Mouse (Mus musculus): ENCODE measurements around the gene Syn2. TPM values are rescaled to one million over a fixed set of nuclear protein-coding genes. Genes with fewer than 3 reads are reported as not detected.

The Syn2 gene
- polyA plus RNA-seq, 1 experiment: 3.0 TPM

GRCm38 (mm10) chr6:115330964-115331363, 196.3 kb downstream of the Syn2 start:
- DNase-seq (ENCODE audit: low read depth, low spot score): no peak

Other genes starting within 250 kb of the Syn2 start
- 35.4 and 47.8 TPM in 2 replicates for gene Vgll4, start 164.9 kb upstream of the Syn2 start, polyA plus RNA-seq (2012; rRNA removed)
- gene Tamm41, start 97.0 kb upstream of the Syn2 start, polyA plus RNA-seq (2012; rRNA removed): 32.7 and 44.3 TPM in 2 replicates
- not detected in 2 replicates for gene Gm17482, start 92.4 kb downstream of the Syn2 start, polyA plus RNA-seq (2012; rRNA removed)
- 1.1 and 1.2 TPM in 2 replicates for gene Timp4, start 117.3 kb downstream of the Syn2 start, polyA plus RNA-seq (2012; rRNA removed)
- 5.3 TPM in 2 replicates for gene Pparg, start 226.0 kb downstream of the Syn2 start, polyA plus RNA-seq (2012; rRNA removed)

Measured in large intestine, adult 2 months (tissue).